Mouse (Mus musculus) right cerebral cortex, postnatal 25 days (tissue): ENCODE results near the gene Gpank1.

ENCODE experiments used
- DNase-seq: peaks from one replicate; pipeline ENCODE4 v3.0.0; 2022

Gene Gpank1

GRCm38 (mm10) chr17:35132174-35132560 lies 10.9 kb downstream of the Gpank1 start:
- no peak for DNase-seq

- no peak for DNase-seq
Measured at GRCm38 (mm10) chr17:35133517-35133916, 12.3 kb downstream of the Gpank1 start.

- DNase-seq, result peak; percentile 95
Measured at GRCm38 (mm10) chr17:35134801-35135590, 13.7 kb downstream of the Gpank1 start, which contains the start of gene Bag6. Gene Bag6, plus strand, starts transcription at chr17:35135178.

- DNase-seq, result no peak
Measured at GRCm38 (mm10) chr17:35135591-35136320, 14.5 kb downstream of the Gpank1 start.

DNA sequence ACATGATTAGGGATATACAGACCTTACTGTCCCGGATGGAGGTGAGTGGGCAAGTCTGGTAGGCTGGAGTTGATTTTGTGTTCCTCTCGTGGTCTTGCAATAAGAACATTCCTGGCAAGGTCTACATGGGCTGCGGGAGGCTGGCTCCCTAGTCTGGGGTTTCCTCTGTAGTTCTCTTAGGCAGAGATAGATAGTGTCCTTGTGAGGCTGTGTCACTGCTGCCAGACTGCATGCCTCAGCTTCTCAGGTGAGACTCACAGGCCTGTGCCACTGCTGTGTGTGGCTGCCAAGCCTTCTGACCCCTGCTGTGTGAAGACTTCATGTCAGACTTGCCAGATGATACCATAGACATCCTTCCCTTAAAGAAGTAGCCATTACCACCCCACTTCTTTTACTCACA lies 18.0 kb downstream of the Gpank1 start:
- DNase-seq, result no peak

- DNase-seq, result no peak
Measured at GRCm38 (mm10) chr17:35140490-35140996, 19.3 kb downstream of the Gpank1 start.

GRCm38 (mm10) chr17:35141971-35142370 lies 20.7 kb downstream of the Gpank1 start:
- no peak for DNase-seq

DNA sequence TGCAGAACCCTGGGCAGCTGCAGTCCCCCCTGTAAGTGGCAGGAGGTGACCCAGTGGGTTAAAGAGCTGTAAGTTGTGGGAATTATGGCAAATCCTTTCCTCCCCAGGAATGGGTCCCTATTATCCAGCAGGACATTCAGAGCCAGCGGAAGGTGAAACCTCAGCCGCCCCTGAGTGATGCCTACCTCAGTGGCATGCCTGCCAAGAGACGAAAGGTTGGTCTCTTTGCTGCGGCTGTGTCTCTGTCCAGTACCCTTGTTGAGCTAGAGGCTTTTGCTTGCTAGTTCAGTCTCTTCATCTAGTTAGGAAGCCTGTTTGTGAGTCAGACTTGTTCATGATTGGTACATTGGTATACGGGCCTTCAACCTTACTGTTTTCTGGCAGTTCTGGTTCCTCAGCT lies 24.9 kb downstream of the Gpank1 start:
- no peak for DNase-seq

- DNase-seq, result no peak
Measured at GRCm38 (mm10) chr17:35147348-35147747, 26.1 kb downstream of the Gpank1 start.

GRCm38 (mm10) chr17:35147922-35148639 lies 26.8 kb downstream of the Gpank1 start:
- DNase-seq, result no peak

- no peak for DNase-seq
Measured at GRCm38 (mm10) chr17:35152121-35152520, 30.9 kb downstream of the Gpank1 start.

DNA sequence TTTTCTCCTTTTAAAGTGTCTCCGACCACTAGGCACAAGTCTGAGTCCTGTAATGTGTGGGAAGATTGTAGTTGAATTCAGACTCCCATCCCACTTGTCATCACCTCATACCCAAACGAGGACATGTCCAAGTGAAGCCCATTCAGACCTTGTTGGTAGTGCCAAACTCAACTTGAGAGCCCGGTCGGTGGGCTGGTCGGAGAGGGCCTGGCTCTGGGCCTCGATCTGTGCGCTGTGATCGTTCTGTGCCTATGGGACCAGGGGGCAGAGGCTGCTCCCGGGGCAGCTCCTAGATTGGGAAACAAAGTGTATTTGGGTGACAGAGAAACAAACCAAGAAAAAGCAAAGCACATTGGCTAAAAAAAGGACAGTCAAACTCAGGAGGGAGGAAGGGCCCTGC lies 31.8 kb downstream of the Gpank1 start:
- no peak for DNase-seq

DNA sequence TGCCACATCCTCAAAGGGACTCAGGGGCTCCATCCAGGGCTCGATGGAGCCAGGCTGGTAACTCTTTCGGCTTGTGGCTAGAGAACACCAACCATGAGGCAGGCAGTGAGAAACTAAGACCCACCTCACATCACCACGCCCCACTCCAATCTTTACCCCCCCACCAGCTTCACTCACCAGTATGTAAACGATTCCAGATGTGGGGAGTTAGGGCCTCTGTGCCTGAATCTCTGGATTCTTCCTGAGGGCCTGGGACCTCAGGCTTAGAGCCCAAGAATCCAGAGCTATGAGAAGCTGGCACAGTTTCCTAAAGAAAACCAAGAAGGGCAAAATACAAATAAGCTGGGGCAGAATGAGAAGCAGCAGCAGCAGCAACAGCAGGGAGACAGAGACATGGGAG lies 32.7 kb downstream of the Gpank1 start:
- DNase-seq, result no peak

- no peak for DNase-seq
Measured at GRCm38 (mm10) chr17:35154616-35155015, 33.4 kb downstream of the Gpank1 start.

DNA sequence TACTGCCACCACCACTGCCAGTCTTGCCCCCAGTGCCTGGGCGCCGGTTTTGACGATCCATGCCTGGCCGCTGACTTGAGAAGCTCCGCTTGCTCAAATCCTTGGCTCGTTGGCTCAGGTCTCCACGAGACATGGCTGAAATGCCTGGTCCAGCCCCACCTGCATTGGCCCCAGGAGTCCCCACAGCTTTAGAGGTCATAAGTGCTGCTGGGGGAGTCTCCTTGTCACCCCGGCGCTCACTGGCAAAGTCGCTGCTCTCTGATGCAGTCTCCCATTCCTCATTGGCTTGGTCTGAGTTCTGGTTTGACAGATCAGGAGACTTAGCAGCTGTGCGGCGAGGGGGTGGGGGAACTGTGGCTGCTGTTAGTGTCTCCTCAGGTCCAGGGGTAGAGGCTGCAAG lies 34.2 kb downstream of the Gpank1 start:
- DNase-seq, result no peak

DNA sequence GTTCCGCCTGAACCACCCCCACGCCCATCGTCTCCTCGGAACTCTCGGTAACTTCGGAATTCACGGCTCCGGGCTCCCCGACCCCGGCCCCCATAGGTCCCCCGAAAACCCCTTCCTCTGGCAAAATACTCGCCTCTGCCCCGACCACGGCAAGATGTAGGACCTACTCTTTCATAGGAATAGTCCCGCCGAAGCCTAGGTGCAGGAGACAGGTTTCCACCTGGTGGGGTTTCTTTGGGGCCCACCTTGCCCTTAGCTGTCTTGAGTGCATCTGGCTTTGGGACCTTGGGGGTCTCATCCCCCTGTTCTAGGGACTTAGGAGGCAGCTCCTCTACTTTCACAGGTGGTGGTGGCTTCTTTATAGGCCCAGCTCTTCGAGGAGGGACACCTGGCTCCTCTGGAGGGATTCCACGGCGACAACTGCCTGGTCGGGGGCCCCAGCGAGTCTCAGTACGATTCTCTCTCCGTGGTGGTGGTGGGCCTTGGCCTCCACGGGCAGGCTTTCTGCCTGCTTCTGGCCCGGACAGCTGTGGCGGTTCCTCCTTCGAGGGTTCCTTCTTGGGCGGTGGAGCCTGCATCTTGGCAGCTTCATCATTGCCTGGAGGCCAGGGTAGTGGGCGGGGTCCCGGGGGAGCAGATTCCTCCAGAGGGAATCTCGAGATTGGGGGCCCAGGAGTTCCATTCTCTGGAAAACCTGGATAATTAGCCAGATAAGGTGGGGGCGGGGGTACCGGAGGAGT lies 35.4 kb downstream of the Gpank1 start:
- no peak for DNase-seq

- DNase-seq, result no peak
Measured at GRCm38 (mm10) chr17:35157254-35157653, 36.0 kb downstream of the Gpank1 start.

DNA sequence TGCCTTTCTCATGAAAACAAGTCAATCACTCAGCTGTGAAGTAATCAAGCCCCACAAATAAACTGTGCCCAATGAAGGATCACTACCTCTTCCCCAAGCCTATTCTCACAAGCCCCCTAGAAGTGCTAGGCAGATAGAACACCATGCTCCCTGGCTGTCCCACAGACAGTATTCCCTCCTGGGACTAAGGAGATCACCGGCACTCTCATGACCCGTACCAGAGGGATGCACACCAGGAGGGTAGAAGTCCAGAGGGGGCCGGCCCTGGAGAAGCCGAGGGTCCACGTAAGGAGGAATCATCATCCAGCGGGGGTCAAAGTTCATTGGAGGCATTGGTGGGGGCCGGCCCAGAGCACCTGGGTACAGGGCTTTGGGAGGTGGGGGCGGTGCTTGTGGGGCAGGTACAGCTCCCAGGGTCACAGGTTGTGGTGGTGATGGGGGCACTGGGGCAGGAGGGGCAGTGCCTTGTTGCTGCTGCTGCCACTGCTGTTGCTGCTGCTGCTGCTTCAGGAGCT lies 36.5 kb downstream of the Gpank1 start:
- DNase-seq, result no peak

GRCm38 (mm10) chr17:35158850-35159593 lies 37.8 kb downstream of the Gpank1 start:
- no peak for DNase-seq

- no peak for DNase-seq
Measured at GRCm38 (mm10) chr17:35159638-35160037, 38.4 kb downstream of the Gpank1 start.

DNA sequence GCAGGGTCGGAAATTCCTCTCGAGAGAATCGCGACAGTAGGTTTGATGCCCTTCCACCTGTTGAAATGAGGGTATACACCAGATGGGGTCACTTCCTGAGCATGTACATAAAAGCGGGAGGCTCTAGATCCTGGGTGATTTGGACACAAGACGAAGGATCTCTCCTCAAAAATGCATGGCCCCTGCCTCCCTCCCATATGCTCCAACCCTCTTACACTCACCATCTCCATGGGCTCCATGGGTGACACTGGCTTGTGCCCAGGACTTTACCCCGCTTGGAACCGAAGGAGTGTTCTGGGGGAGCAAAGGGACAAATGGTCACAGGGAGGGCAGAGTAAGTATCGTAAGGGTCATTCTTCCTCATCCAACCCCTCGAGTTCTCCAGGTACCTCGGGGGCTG lies 40.2 kb downstream of the Gpank1 start:
- DNase-seq, result no peak

- no peak for DNase-seq
Measured at GRCm38 (mm10) chr17:35162121-35162520, 40.9 kb downstream of the Gpank1 start.
